Mouse (Mus musculus) stomach, postnatal 0 days (tissue): Measurements from ENCODE around the gene Rgl3.

Experiments used
- CTCF ChIP-seq: IDR thresholded peaks from 2 replicates; pipeline ENCODE4 v1.5.1; 2016; ENCODE audit warnings: antibody characterized with exemption, low read depth, mild to moderate bottlenecking, moderate library complexity
- EP300 ChIP-seq: optimal IDR thresholded peaks from 2 replicates; pipeline ENCODE3; 2016; ENCODE audit warnings: antibody characterized with exemption

GRCm38 (mm10) chr9:21950322-21950721, 38.9 kb downstream of the Rgl3 start:
- no peak; the same call in 1 of the 2 replicates for TF ChIP-seq CTCF
- no peak for TF ChIP-seq EP300
